Mouse (Mus musculus): ENCODE data around the gene Iars2. TPM values are rescaled to one million over a fixed set of nuclear protein-coding genes. Genes with fewer than 3 reads are reported as not detected.

Iars2 gene
- polyA plus RNA-seq, 1 experiment, result 11.6 TPM

GRCm38 (mm10) chr1:185255336-185255735 lies 73.9 kb downstream of the Iars2 start:
- Histone ChIP-seq H3K4me3 (ENCODE audit: extremely low read depth, insufficient read depth, insufficient read length) (no peak overlapping the region), H3K4me1 (ENCODE audit: control insufficient read depth, insufficient read depth, insufficient read length) (no peaks in the 10 kb centered on the region), H3K27me3 (ENCODE audit: control insufficient read depth, insufficient read depth, low read length) (no peaks in the 10 kb centered on the region), H3K36me3 (ENCODE audit: control insufficient read depth, insufficient read depth, low read length) (peaks cover 40% of the 10 kb centered on the region), H3K27ac (ENCODE audit: insufficient read depth, low read length) (no peak overlapping the region)
- 97% methylated on average over 12 of the region's 12 CpGs for WGBS
- no peak for DNase-seq (ENCODE audit: low read depth in 1 of 2, low spot score in 2 of 2)
- TF ChIP-seq POLR2A (IDR thresholded peaks at IDR 0.05; ENCODE audit: low read depth, low read length), result no peak
- TF ChIP-seq CTCF (IDR thresholded peaks at IDR 0.05; ENCODE audit: extremely low read depth, insufficient read depth, insufficient read length, insufficient replicate concordance), result no peak

GRCm38 (mm10) chr1:185253140-185253892 lies 75.9 kb downstream of the Iars2 start:
- peaks cover 41% of the 10 kb centered on the region for H3K36me3 ChIP-seq (ENCODE audit: control insufficient read depth, insufficient read depth, low read length)
- 86% methylated on average over 12 of the region's 12 CpGs for whole genome bisulfite sequencing
- no peak for DNase-seq (ENCODE audit: low read depth in 1 of 2, low spot score in 2 of 2)
- no peak overlapping the region for H3K27ac ChIP-seq (ENCODE audit: insufficient read depth, low read length)
- no peaks in the 10 kb centered on the region for H3K27me3 ChIP-seq (ENCODE audit: control insufficient read depth, insufficient read depth, low read length)
- TF ChIP-seq POLR2A (IDR thresholded peaks at IDR 0.05; ENCODE audit: low read depth, low read length) (no peak), CTCF (IDR thresholded peaks at IDR 0.05; ENCODE audit: extremely low read depth, insufficient read depth, insufficient read length, insufficient replicate concordance) (no peak)
- H3K4me1 ChIP-seq (ENCODE audit: control insufficient read depth, insufficient read depth, insufficient read length), result no peaks in the 10 kb centered on the region
- no peak overlapping the region for H3K4me3 ChIP-seq (ENCODE audit: extremely low read depth, insufficient read depth, insufficient read length)

GRCm38 (mm10) chr1:185252351-185252750 lies 76.8 kb downstream of the Iars2 start:
- Histone ChIP-seq H3K4me1 (ENCODE audit: control insufficient read depth, insufficient read depth, insufficient read length) (no peaks in the 10 kb centered on the region), H3K36me3 (ENCODE audit: control insufficient read depth, insufficient read depth, low read length) (peaks cover 47% of the 10 kb centered on the region), H3K27me3 (ENCODE audit: control insufficient read depth, insufficient read depth, low read length) (no peaks in the 10 kb centered on the region), H3K4me3 (ENCODE audit: extremely low read depth, insufficient read depth, insufficient read length) (no peak overlapping the region), H3K27ac (ENCODE audit: insufficient read depth, low read length) (no peak overlapping the region)
- WGBS, result 94% methylated on average over 3 of the region's 3 CpGs
- TF ChIP-seq POLR2A (IDR thresholded peaks at IDR 0.05; ENCODE audit: low read depth, low read length) (no peak), CTCF (IDR thresholded peaks at IDR 0.05; ENCODE audit: extremely low read depth, insufficient read depth, insufficient read length, insufficient replicate concordance) (no peak)
- no peak for DNase-seq (ENCODE audit: low read depth in 1 of 2, low spot score in 2 of 2)

DNA sequence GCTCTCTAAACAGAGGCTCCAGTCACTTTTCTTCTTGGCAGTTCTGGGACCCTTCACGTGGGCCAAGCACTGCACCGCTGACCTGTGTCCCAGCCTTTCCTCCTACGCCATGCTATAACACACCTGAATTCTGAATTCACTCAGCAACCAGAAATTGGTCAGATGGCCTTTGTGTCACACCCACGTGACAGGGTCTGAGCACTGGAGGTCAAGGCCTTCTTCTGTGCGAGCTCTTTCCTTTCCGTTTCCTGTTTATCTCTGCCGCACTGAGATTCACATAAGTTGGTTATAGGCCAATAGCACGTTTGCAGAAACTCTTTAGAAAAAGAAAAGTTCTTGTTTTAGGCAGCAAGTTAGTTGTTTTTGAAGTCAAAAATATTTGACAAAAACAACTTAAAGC lies 80.5 kb downstream of the Iars2 start:
- H3K27ac ChIP-seq (ENCODE audit: insufficient read depth, low read length), result 0 out of 2 replicates have a peak overlapping the region, but pooled peaks have one; percentile 19

DNA sequence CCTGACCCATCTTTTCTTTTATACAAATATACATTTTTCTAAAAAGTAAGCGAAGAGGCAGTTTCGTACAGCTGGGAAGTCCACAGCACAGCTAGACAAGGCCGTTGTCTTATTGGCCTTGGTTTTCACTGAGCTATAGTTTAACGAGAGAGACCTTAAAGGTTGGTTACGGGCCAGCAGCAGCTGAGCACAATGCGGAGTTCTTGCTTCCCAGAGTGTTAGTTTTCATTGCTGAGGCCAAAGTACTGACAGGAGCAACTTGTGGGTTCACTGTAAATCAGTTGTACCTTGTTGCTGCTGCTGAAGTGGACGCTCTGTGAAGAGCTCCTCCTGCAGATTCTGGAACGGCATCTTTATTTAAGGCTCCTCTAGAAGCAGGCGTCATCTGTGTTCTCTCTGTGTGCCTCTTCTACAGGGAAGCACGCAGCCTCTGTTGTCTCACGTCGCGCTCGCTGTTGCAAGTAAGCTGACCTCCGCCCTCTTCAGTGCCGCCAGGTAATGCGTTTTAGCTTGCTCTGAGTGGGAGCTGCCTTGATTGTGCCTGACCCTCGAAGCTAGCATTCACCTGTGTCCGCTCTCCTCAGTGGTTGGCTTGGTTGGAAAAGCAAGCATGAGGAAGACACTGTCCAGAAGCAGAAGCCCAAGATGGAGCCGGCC lies 81.6 kb downstream of the Iars2 start:
- 96% methylated on average over 20 of the region's 20 CpGs for WGBS
- H3K27ac ChIP-seq (ENCODE audit: insufficient read depth, low read length), result no peak overlapping the region
- TF ChIP-seq CTCF (IDR thresholded peaks at IDR 0.05; ENCODE audit: extremely low read depth, insufficient read depth, insufficient read length, insufficient replicate concordance), result no peak
- TF ChIP-seq POLR2A (IDR thresholded peaks at IDR 0.05; ENCODE audit: low read depth, low read length), result no peak
- H3K27me3 ChIP-seq (ENCODE audit: control insufficient read depth, insufficient read depth, low read length), result no peaks in the 10 kb centered on the region
- no peak for DNase-seq (ENCODE audit: low read depth in 1 of 2, low spot score in 2 of 2)
- H3K4me3 ChIP-seq (ENCODE audit: extremely low read depth, insufficient read depth, insufficient read length), result no peak overlapping the region
- H3K4me1 ChIP-seq (ENCODE audit: control insufficient read depth, insufficient read depth, insufficient read length), result no peaks in the 10 kb centered on the region
- peaks cover 31% of the 10 kb centered on the region for H3K36me3 ChIP-seq (ENCODE audit: control insufficient read depth, insufficient read depth, low read length)

More for the DNA sequence above, 80.5 kb downstream of the Iars2 start:
- H3K36me3 ChIP-seq (ENCODE audit: control insufficient read depth, insufficient read depth, low read length), result peaks cover 37% of the 10 kb centered on the region
- TF ChIP-seq POLR2A (IDR thresholded peaks at IDR 0.05; ENCODE audit: low read depth, low read length), result no peak
- TF ChIP-seq CTCF (IDR thresholded peaks at IDR 0.05; ENCODE audit: extremely low read depth, insufficient read depth, insufficient read length, insufficient replicate concordance), result no peak
- H3K4me3 ChIP-seq (ENCODE audit: extremely low read depth, insufficient read depth, insufficient read length), result no peak overlapping the region
- no peaks in the 10 kb centered on the region for H3K27me3 ChIP-seq (ENCODE audit: control insufficient read depth, insufficient read depth, low read length)
- DNase-seq (ENCODE audit: low read depth in 1 of 2, low spot score in 2 of 2), result no peak
- 85% methylated on average over 8 of the region's 8 CpGs for WGBS
- H3K4me1 ChIP-seq (ENCODE audit: control insufficient read depth, insufficient read depth, insufficient read length), result no peaks in the 10 kb centered on the region

- Histone ChIP-seq H3K36me3 (ENCODE audit: control insufficient read depth, insufficient read depth, low read length) (peaks cover 25% of the 10 kb centered on the region), H3K27ac (ENCODE audit: insufficient read depth, low read length) (no peak overlapping the region), H3K27me3 (ENCODE audit: control insufficient read depth, insufficient read depth, low read length) (no peaks in the 10 kb centered on the region), H3K4me3 (ENCODE audit: extremely low read depth, insufficient read depth, insufficient read length) (no peak overlapping the region), H3K4me1 (ENCODE audit: control insufficient read depth, insufficient read depth, insufficient read length) (no peaks in the 10 kb centered on the region)
- DNase-seq (ENCODE audit: low read depth in 1 of 2, low spot score in 2 of 2), result no peak
- 90% methylated on average over 7 of the region's 7 CpGs for WGBS
- TF ChIP-seq POLR2A (IDR thresholded peaks at IDR 0.05; ENCODE audit: low read depth, low read length) (no peak), CTCF (IDR thresholded peaks at IDR 0.05; ENCODE audit: extremely low read depth, insufficient read depth, insufficient read length, insufficient replicate concordance) (no peak)
These were observed 83.7 kb downstream of the Iars2 start for GRCm38 (mm10) chr1:185245456-185245855.

- DNase-seq (ENCODE audit: low read depth in 1 of 2, low spot score in 2 of 2), result no peak
- no peak overlapping the region for H3K4me3 ChIP-seq (ENCODE audit: extremely low read depth, insufficient read depth, insufficient read length)
- H3K36me3 ChIP-seq (ENCODE audit: control insufficient read depth, insufficient read depth, low read length), result peaks cover 27% of the 10 kb centered on the region
- TF ChIP-seq POLR2A (IDR thresholded peaks at IDR 0.05; ENCODE audit: low read depth, low read length) (no peak), CTCF (IDR thresholded peaks at IDR 0.05; ENCODE audit: extremely low read depth, insufficient read depth, insufficient read length, insufficient replicate concordance) (no peak)
- no peaks in the 10 kb centered on the region for H3K27me3 ChIP-seq (ENCODE audit: control insufficient read depth, insufficient read depth, low read length)
- no peaks in the 10 kb centered on the region for H3K4me1 ChIP-seq (ENCODE audit: control insufficient read depth, insufficient read depth, insufficient read length)
- no peak overlapping the region for H3K27ac ChIP-seq (ENCODE audit: insufficient read depth, low read length)
- WGBS, result 95% methylated on average over 8 of the region's 8 CpGs
These were observed 86.2 kb downstream of the Iars2 start for GRCm38 (mm10) chr1:185243013-185243412.
